Mouse (Mus musculus) myocyte (in vitro differentiated cells): ENCODE results near the gene Aip. TPM values are rescaled to one million over a fixed set of nuclear protein-coding genes. Genes with fewer than 3 reads are reported as not detected.

ENCODE experiments used
- H3K27me3 ChIP-seq: one replicate; pipeline ENCODE4 v1.6.1; 2011; ENCODE audit not compliant: control insufficient read depth, insufficient read depth, insufficient read length
- H3K36me3 ChIP-seq: one replicate; pipeline ENCODE4 v1.6.1; 2011; ENCODE audit not compliant: control insufficient read depth, insufficient read depth
- H3K4me2 ChIP-seq: one replicate; pipeline ENCODE4 v1.6.1; 2011; ENCODE audit warnings: low read depth, control low read depth
- H3K4me3 ChIP-seq: one replicate; pipeline ENCODE4 v1.5.1; 2011; ENCODE audit warnings: mild to moderate bottlenecking, control low read depth, moderate library complexity
- H3K79me2 ChIP-seq: one replicate; pipeline ENCODE4 v1.6.1; 2011; ENCODE audit not compliant: control insufficient read depth, insufficient read depth
- H3ac ChIP-seq: one replicate; pipeline ENCODE4 v1.6.1; 2011; ENCODE audit not compliant: control insufficient read depth, insufficient read length
- CEBPB ChIP-seq: IDR thresholded peaks from 2 replicates; pipeline ENCODE4 v1.6.1; 2011; ENCODE audit warnings: mild to moderate bottlenecking, moderate library complexity; ENCODE audit not compliant: poor library complexity, insufficient read depth, severe bottlenecking
- E2F4 ChIP-seq: IDR thresholded peaks from one replicate; pipeline ENCODE4 v1.6.1; 2011; ENCODE audit warnings: mild to moderate bottlenecking, control low read depth, moderate library complexity; ENCODE audit not compliant: insufficient read depth
- MAX ChIP-seq: IDR thresholded peaks from one replicate; pipeline ENCODE4 v1.6.1; 2011; ENCODE audit warnings: low read depth, mild to moderate bottlenecking, control low read depth
- MYOD1 ChIP-seq, 3 experiments: IDR thresholded peaks; one replicate each; pipeline ENCODE4 v1.6.1; 2011; ENCODE audit warnings: control low read depth in 2 of 3, low read depth in 2 of 3, mild to moderate bottlenecking in 2 of 3, moderate library complexity in 1 of 3; ENCODE audit not compliant: insufficient read length in 2 of 3, control insufficient read depth in 1 of 3
- MYOG ChIP-seq, 3 experiments: IDR thresholded peaks; one replicate each; pipeline ENCODE4 v1.6.1; 2011; ENCODE audit warnings: control low read depth in 2 of 3, low read depth in 2 of 3, mild to moderate bottlenecking in 2 of 3; ENCODE audit not compliant: insufficient read length in 2 of 3, control insufficient read depth in 1 of 3, insufficient read depth in 1 of 3
- POLR2A ChIP-seq: IDR thresholded peaks from one replicate; pipeline ENCODE4 v1.6.1; 2011; ENCODE audit warnings: low read depth, mild to moderate bottlenecking, control low read depth, moderate library complexity; ENCODE audit not compliant: insufficient read length
- POLR2AphosphoS2 ChIP-seq: IDR thresholded peaks from one replicate; pipeline ENCODE4 v1.6.1; 2011; ENCODE audit warnings: low read depth, control low read depth; ENCODE audit not compliant: insufficient read length
- REST ChIP-seq: IDR thresholded peaks from one replicate; pipeline ENCODE4 v1.6.1; 2011; ENCODE audit warnings: mild to moderate bottlenecking, control low read depth, moderate library complexity; ENCODE audit not compliant: insufficient read depth, insufficient read length
- SRF ChIP-seq: IDR thresholded peaks from one replicate; pipeline ENCODE4 v1.6.1; 2011; ENCODE audit warnings: low read depth; ENCODE audit not compliant: control insufficient read depth, insufficient read length
- TCF12 ChIP-seq: IDR thresholded peaks from one replicate; pipeline ENCODE4 v1.6.1; 2011; ENCODE audit warnings: mild to moderate bottlenecking, control low read depth; ENCODE audit not compliant: poor library complexity, insufficient read depth, severe bottlenecking
- TCF3 ChIP-seq: IDR thresholded peaks from one replicate; pipeline ENCODE4 v1.6.1; 2011; ENCODE audit warnings: low read depth, control low read depth; ENCODE audit not compliant: insufficient read length
- USF1 ChIP-seq: IDR thresholded peaks from one replicate; pipeline ENCODE4 v1.6.1; 2011; ENCODE audit warnings: low read depth, mild to moderate bottlenecking, control low read depth, moderate library complexity
- polyA plus RNA-seq: library from polyadenylated mRNA; unstranded; fragments of >200 nt; fragmentation: generic; extraction: Trizol; gene quantifications from one replicate; pipeline ENCODE4 v1.2.1, GENCODE M21; 2012; ENCODE audit warnings: missing spikeins

Aip gene
- polyA plus RNA-seq, 1 experiment: 250 TPM

GRCm38 (mm10) chr19:4106654-4107053 is 19.0 kb downstream of the Aip start:
- Histone ChIP-seq H3K36me3 (peaks cover 3% of the 10 kb centered on the region), H3K79me2 (no peaks in the 10 kb centered on the region), H3K27me3 (no peaks in the 10 kb centered on the region), H3K4me3 (no peak overlapping the region), H3K4me2 (no peak overlapping the region), H3ac (no peak overlapping the region)
- TF ChIP-seq TCF12 (no peak), POLR2A (no peak), MYOD1 (IDR thresholded peaks at IDR 0.05; ENCODE audit: control insufficient read depth in 1 of 3, insufficient read length in 2 of 3, low read depth in 2 of 3) (no peak), REST (no peak), CEBPB (no peak), TCF3 (no peak), POLR2AphosphoS2 (no peak), MYOG (IDR thresholded peaks at IDR 0.05; ENCODE audit: control insufficient read depth in 1 of 3, insufficient read depth in 1 of 3, insufficient read length in 2 of 3, low read depth in 2 of 3) (no peak), E2F4 (no peak), USF1 (no peak), SRF (no peak), MAX (no peak)

DNA sequence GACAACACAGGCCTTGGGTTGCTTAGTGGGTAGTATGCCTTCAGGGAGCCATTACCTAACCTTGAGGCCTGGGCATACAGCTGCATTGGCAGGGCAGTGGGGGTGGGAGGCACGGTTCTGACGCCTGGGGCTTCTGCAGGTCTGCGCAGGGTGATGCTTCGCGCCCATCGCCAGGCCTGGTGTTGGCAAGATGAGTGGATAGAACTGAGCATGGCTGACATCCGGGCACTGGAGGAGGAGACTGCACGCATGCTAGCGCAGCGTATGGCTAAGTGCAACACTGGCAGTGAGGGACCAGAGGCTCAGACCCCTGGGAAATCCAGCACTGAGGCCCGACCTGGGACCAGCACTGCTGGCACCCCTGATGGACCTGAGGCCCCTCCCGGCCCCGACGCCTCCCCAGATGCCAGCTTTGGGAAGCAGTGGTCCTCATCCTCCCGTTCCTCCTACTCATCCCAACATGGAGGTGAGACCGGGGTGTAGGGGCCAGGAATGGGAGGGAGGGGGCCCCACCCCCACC is 20.9 kb downstream of the Aip start:
- H3K27me3 ChIP-seq: no peaks in the 10 kb centered on the region
- peaks cover 5% of the 10 kb centered on the region for H3K79me2 ChIP-seq
- TF ChIP-seq POLR2A (no peak), MYOD1 (IDR thresholded peaks at IDR 0.05; ENCODE audit: control insufficient read depth in 1 of 3, insufficient read length in 2 of 3, low read depth in 2 of 3) (no peak), MYOG (IDR thresholded peaks at IDR 0.05; ENCODE audit: control insufficient read depth in 1 of 3, insufficient read depth in 1 of 3, insufficient read length in 2 of 3, low read depth in 2 of 3) (no peak), E2F4 (no peak), MAX (no peak), REST (no peak), TCF3 (no peak), POLR2AphosphoS2 (no peak), TCF12 (no peak), USF1 (no peak), SRF (no peak), CEBPB (no peak)
- no peak overlapping the region for H3ac ChIP-seq
- no peak overlapping the region for H3K4me3 ChIP-seq
- no peaks in the 10 kb centered on the region for H3K36me3 ChIP-seq
- no peak overlapping the region for H3K4me2 ChIP-seq

DNA sequence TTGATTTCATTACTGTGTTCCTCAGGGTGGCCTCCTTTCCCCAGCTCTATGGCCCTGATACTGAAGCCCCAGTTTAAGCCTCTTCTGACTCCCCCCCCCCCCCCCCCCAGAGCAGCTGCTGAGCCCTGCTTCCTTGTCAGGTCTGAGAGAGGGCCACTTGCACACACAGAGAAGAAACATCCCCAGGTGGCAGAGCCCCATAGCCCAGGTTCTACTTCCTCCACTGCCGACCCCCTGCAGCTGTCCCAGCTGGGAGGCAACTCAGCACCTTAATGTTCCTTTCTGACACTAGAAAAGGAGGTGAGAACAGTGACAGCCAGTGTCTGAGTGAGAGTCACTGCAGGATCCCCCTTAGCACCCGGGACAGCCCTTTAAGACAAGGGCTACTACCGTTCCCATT is 21.9 kb downstream of the Aip start:
- Histone ChIP-seq H3K79me2 (peaks cover 5% of the 10 kb centered on the region), H3K4me2 (no peak overlapping the region), H3K36me3 (no peaks in the 10 kb centered on the region), H3K27me3 (no peaks in the 10 kb centered on the region), H3ac (no peak overlapping the region), H3K4me3 (no peak overlapping the region)
- TF ChIP-seq MAX (no peak), CEBPB (no peak), POLR2AphosphoS2 (no peak), MYOD1 (IDR thresholded peaks at IDR 0.05; ENCODE audit: control insufficient read depth in 1 of 3, insufficient read length in 2 of 3, low read depth in 2 of 3) (no peak), MYOG (IDR thresholded peaks at IDR 0.05; ENCODE audit: control insufficient read depth in 1 of 3, insufficient read depth in 1 of 3, insufficient read length in 2 of 3, low read depth in 2 of 3) (no peak), E2F4 (no peak), USF1 (no peak), POLR2A (no peak)

- no peak overlapping the region for H3K4me2 ChIP-seq
- no peak overlapping the region for H3ac ChIP-seq
- no peak for TF ChIP-seq REST
- TF ChIP-seq POLR2A: no peak
- no peak for TF ChIP-seq SRF
- TF ChIP-seq MYOD1 (IDR thresholded peaks at IDR 0.05; ENCODE audit: control insufficient read depth in 1 of 3, insufficient read length in 2 of 3, low read depth in 2 of 3): no peak
- TF ChIP-seq E2F4: no peak
- TF ChIP-seq MYOG (IDR thresholded peaks at IDR 0.05; ENCODE audit: control insufficient read depth in 1 of 3, insufficient read depth in 1 of 3, insufficient read length in 2 of 3, low read depth in 2 of 3): no peak
- TF ChIP-seq TCF3: no peak
- no peak for TF ChIP-seq USF1
- no peak for TF ChIP-seq POLR2AphosphoS2
- no peak for TF ChIP-seq MAX
- TF ChIP-seq TCF12: no peak
- TF ChIP-seq CEBPB: no peak
- H3K36me3 ChIP-seq: no peaks in the 10 kb centered on the region
- H3K79me2 ChIP-seq: peaks cover 7% of the 10 kb centered on the region
- H3K27me3 ChIP-seq: no peaks in the 10 kb centered on the region
- H3K4me3 ChIP-seq: no peak overlapping the region
These were observed 22.4 kb downstream of the Aip start for GRCm38 (mm10) chr19:4103294-4103693.

- H3K27me3 ChIP-seq: no peaks in the 10 kb centered on the region
- TF ChIP-seq TCF12 (no peak), CEBPB (no peak), USF1 (no peak), MYOD1 (IDR thresholded peaks at IDR 0.05; ENCODE audit: control insufficient read depth in 1 of 3, insufficient read length in 2 of 3, low read depth in 2 of 3) (no peak), POLR2A (no peak), MYOG (IDR thresholded peaks at IDR 0.05; ENCODE audit: control insufficient read depth in 1 of 3, insufficient read depth in 1 of 3, insufficient read length in 2 of 3, low read depth in 2 of 3) (no peak), MAX (no peak), TCF3 (no peak), E2F4 (no peak), REST (no peak), POLR2AphosphoS2 (no peak), SRF (no peak)
- H3K36me3 ChIP-seq: no peaks in the 10 kb centered on the region
- H3K4me2 ChIP-seq: no peak overlapping the region
- no peak overlapping the region for H3K4me3 ChIP-seq
- H3K79me2 ChIP-seq: peaks cover 13% of the 10 kb centered on the region
- no peak overlapping the region for H3ac ChIP-seq
These were observed 23.0 kb downstream of the Aip start for GRCm38 (mm10) chr19:4102626-4103025.
